Mouse (Mus musculus) cerebellum, adult 2 months (tissue): ENCODE results near the gene Sdk1. TPM values are rescaled to one million over a fixed set of nuclear protein-coding genes. Genes with fewer than 3 reads are reported as not detected.

Source experiments
- DNase-seq, 2 experiments: peaks; one replicate each; pipeline ENCODE4 v3.0.0; 2021
- H3K27ac ChIP-seq: fragments of 200-500 bp; 2 replicates; pipeline ENCODE4 v1.5.1; 2012; ENCODE audit warnings: low read length, control low read depth, inconsistent platforms; ENCODE audit not compliant: insufficient read depth
- H3K27me3 ChIP-seq: fragments of 200-500 bp; 2 replicates; pipeline ENCODE4 v1.6.1; 2012; ENCODE audit warnings: inconsistent platforms, mild to moderate bottlenecking, low read length, moderate library complexity; ENCODE audit not compliant: control insufficient read depth, insufficient read depth
- H3K4me1 ChIP-seq: fragments of 200-500 bp; 2 replicates; pipeline ENCODE4 v1.6.1; 2011; ENCODE audit warnings: low read length; ENCODE audit not compliant: control insufficient read depth, insufficient read depth
- H3K4me3 ChIP-seq: fragments of 200-500 bp; replicated peaks from 2 replicates; pipeline ENCODE3; 2011; ENCODE audit warnings: mild to moderate bottlenecking, low read depth, low read length, control low read depth; ENCODE audit not compliant: insufficient read depth
- CTCF ChIP-seq: fragments of 200-500 bp; IDR thresholded peaks from 2 replicates; pipeline ENCODE4 v1.5.1; 2011; ENCODE audit warnings: low read depth, mild to moderate bottlenecking, control low read depth, low read length, moderate library complexity, borderline replicate concordance; ENCODE audit not compliant: insufficient read depth
- POLR2A ChIP-seq: fragments of 200-500 bp; IDR thresholded peaks from 2 replicates; pipeline ENCODE4 v1.6.1; 2011; ENCODE audit warnings: low read length, control low read depth, borderline replicate concordance; ENCODE audit not compliant: insufficient read depth
- WGBS: fragments of 180-500 bp; shearing (Covaris S2); methylation state at CpG from one replicate; pipeline ENCODE4 v1.1.7; 2018; 5-methylcytosine and 5-hydroxymethylcytosine counted together
- polyA plus RNA-seq: library from polyadenylated mRNA; depleted of rRNA; stranded (reverse); fragments of >200 nt; gene quantifications from 2 replicates; pipeline ENCODE4 v1.2.3, GENCODE M21; 2012

Gene Sdk1
- polyA plus RNA-seq, 1 experiment, result 1.5 TPM

- TF ChIP-seq CTCF (no peak), POLR2A (no peak)
- no peak for DNase-seq
- WGBS, result 54% methylated on average over 6 of the region's 6 CpGs
Observed at GRCm38 (mm10) chr5:141980746-141981145, 739.5 kb downstream of the Sdk1 start.

DNA sequence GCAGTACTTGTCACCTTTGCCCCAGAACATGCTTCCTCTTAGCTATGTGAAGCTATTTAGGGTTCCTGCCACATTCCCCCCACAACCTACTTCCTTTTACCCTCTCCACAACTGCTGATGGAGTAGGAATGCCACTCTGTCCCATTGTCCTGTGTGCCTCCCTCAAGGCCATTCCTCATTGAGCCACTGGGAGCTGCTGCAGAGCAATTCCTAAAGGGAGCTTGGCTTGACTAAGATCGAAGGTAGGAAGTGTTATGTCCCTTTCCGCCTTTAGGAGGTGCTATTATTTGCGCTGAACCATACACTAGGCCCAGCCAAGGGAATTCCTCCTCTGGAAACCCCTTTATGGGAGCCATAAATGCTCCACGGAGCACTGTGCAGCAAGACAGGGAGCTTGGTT, 743.0 kb downstream of the Sdk1 start:
- TF ChIP-seq CTCF (peak; percentile 21; the same call in 1 of the 2 replicates), POLR2A (no peak)
- H3K27ac ChIP-seq, result no peak overlapping the region
- no peaks in the 10 kb centered on the region for H3K27me3 ChIP-seq
- no peak for DNase-seq
- no peaks in the 10 kb centered on the region; the same call in 1 of the 2 replicates for H3K4me1 ChIP-seq
- WGBS, result 87% methylated on average over 4 of the region's 4 CpGs
- no peak overlapping the region for H3K4me3 ChIP-seq

More at GRCm38 (mm10) chr5:141980746-141981145, 739.5 kb downstream of the Sdk1 start:
- H3K27ac ChIP-seq, result no peak overlapping the region
- H3K27me3 ChIP-seq, result no peaks in the 10 kb centered on the region
- H3K4me1 ChIP-seq, result no peaks in the 10 kb centered on the region; the same call in 1 of the 2 replicates
- H3K4me3 ChIP-seq, result no peak overlapping the region

GRCm38 (mm10) chr5:141985003-141985402, 743.7 kb downstream of the Sdk1 start:
- DNase-seq, result peak; percentile 19 to 39
- Histone ChIP-seq H3K27me3 (no peaks in the 10 kb centered on the region), H3K4me3 (no peak overlapping the region), H3K4me1 (no peaks in the 10 kb centered on the region; the same call in 1 of the 2 replicates), H3K27ac (no peak overlapping the region)
- 44% methylated on average over 8 of the region's 8 CpGs for WGBS
- TF ChIP-seq POLR2A, result no peak
- TF ChIP-seq CTCF, result peak; percentile 67; the same call in 1 of the 2 replicates

GRCm38 (mm10) chr5:141985551-141985950, 744.3 kb downstream of the Sdk1 start:
- H3K4me1 ChIP-seq, result no peaks in the 10 kb centered on the region; the same call in 1 of the 2 replicates
- TF ChIP-seq CTCF (no peak), POLR2A (no peak)
- no peaks in the 10 kb centered on the region for H3K27me3 ChIP-seq
- 60% methylated on average over 4 of the region's 4 CpGs for WGBS
- H3K4me3 ChIP-seq, result no peak overlapping the region
- no peak for DNase-seq
- H3K27ac ChIP-seq, result no peak overlapping the region

- H3K27ac ChIP-seq, result no peak overlapping the region
- no peak overlapping the region for H3K4me3 ChIP-seq
- DNase-seq, result no peak
- TF ChIP-seq POLR2A, result no peak
- TF ChIP-seq CTCF, result no peak
- H3K4me1 ChIP-seq, result no peaks in the 10 kb centered on the region; the same call in 1 of the 2 replicates
- 85% methylated on average over 1 of the region's 1 CpGs for WGBS
- H3K27me3 ChIP-seq, result no peaks in the 10 kb centered on the region
Observed at GRCm38 (mm10) chr5:141987287-141987799, 746.1 kb downstream of the Sdk1 start.

DNA sequence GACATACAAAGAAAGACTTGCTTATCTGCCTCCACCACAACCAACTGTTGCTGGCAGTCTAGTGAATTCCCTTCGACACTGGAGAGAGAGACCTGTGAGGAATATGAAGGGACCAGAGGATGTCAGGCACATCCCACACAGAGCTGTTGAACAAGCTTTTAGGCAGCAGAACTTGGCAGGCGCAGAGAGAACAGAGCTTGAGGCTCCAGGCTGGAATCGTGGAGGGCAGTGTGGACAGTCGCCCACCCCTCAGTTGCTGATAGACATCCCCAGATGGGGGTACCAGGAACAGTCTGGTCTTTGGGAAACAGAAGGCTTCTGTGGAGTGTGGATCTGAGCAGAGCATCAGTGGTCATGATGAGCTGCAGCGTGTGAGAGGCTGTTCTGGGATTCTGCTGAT, 747.4 kb downstream of the Sdk1 start:
- 67% methylated on average over 5 of the region's 5 CpGs for WGBS
- H3K4me3 ChIP-seq, result no peak overlapping the region
- no peak for DNase-seq
- no peak overlapping the region for H3K27ac ChIP-seq
- H3K27me3 ChIP-seq, result no peaks in the 10 kb centered on the region
- no peak for TF ChIP-seq CTCF
- no peak for TF ChIP-seq POLR2A
- no peaks in the 10 kb centered on the region; the same call in 1 of the 2 replicates for H3K4me1 ChIP-seq

DNA sequence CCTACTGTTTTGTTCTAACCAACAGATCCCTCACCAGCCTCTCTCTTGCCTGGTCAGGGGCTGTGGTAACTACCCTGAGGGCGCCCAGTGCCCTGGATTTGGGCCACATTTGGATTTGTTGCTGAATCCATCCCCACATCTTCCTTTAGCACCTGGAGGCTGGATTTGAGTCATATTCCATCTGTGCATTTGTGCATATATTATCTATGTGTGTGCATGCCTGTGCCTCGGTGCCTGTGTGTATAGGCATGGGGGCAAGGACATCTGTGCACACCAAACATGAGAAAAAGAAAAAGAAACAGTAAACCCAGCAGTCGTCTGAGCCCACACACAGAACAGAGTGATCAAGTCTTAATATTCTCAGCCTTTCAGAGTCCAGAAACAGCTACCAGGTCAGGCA, 752.9 kb downstream of the Sdk1 start:
- Histone ChIP-seq H3K27ac (no peak overlapping the region), H3K4me1 (no peaks in the 10 kb centered on the region), H3K4me3 (no peak overlapping the region), H3K27me3 (no peaks in the 10 kb centered on the region)
- TF ChIP-seq CTCF, result no peak
- no peak for TF ChIP-seq POLR2A
- 87% methylated on average over 3 of the region's 3 CpGs for WGBS
- no peak for DNase-seq

DNA sequence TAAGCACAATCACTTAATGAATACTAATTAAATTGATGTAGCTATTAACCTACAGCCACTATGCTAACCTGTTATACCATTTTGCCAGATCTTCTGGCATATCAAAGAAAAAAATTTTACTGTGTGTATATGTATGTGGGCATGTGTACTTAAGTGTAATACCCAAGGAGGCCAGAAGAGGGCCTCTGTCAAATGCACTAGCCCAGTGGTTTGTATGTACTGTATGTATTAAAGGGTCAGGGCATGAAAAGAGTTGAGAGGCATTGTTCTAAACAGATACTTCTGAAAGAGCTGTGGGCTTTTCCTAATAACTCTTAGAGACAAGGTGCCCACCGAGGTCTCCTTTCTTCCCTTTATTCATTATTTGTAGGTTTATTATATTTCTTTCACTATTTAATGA, 759.0 kb downstream of the Sdk1 start:
- 100% methylated on average over 1 of the region's 1 CpGs for WGBS
- Histone ChIP-seq H3K4me1 (no peaks in the 10 kb centered on the region), H3K27me3 (no peaks in the 10 kb centered on the region), H3K27ac (no peak overlapping the region), H3K4me3 (no peak overlapping the region)
- no peak for DNase-seq
- TF ChIP-seq CTCF, result no peak
- no peak for TF ChIP-seq POLR2A

DNA sequence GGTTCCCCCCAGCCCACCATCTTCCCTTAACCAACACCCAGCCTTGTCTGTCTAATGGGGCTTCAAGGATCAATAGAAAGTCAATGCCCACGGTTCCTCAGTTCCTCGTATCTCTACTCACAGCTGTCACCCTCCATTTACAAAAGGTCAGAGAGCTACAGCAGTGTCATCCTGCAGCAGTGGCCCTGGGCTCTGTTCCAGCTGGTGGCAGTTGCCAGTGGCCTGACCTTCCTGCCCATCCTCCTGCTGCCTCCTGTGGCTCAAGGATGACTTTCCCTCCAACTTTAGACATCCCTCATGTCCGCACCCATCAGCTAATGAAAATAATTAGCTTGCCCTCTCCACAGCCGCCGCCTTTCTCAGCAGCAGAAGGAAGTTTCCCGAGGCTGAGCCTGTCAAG, 759.8 kb downstream of the Sdk1 start:
- no peak for DNase-seq
- WGBS, result 56% methylated on average over 6 of the region's 6 CpGs
- Histone ChIP-seq H3K27me3 (no peaks in the 10 kb centered on the region), H3K4me3 (no peak overlapping the region), H3K27ac (no peak overlapping the region), H3K4me1 (no peaks in the 10 kb centered on the region)
- TF ChIP-seq POLR2A (no peak), CTCF (no peak)
